Mouse (Mus musculus): ENCODE results near the gene Skida1. TPM values are rescaled to one million over a fixed set of nuclear protein-coding genes. Genes with fewer than 3 reads are reported as not detected.

Gene Skida1
- polyA plus RNA-seq, 1 experiment from 2014 or later = 17.9 TPM

GRCm38 (mm10) chr2:18025116-18025515 is 23.7 kb downstream of the Skida1 start:
- peak overlapping the region; percentile 60 for H3K4me3 ChIP-seq
- peak overlapping the region; percentile 94 for H3K9ac ChIP-seq
- ATAC-seq = no peak
- no peak overlapping the region; the same call in 1 of the 2 replicates for H3K27ac ChIP-seq
- H3K4me2 ChIP-seq = peak overlapping the region; percentile 99
- peaks cover 44% of the 10 kb centered on the region for H3K4me1 ChIP-seq
- no peaks in the 10 kb centered on the region for H3K9me3 ChIP-seq (replicated peaks)
- H3K27me3 ChIP-seq = no peaks in the 10 kb centered on the region
- no peaks in the 10 kb centered on the region for H3K36me3 ChIP-seq (ENCODE audit: poor library complexity, severe bottlenecking)
- 11% methylated on average over 5 of the region's 5 CpGs for WGBS

- WGBS = 32% methylated on average over 1 of the region's 1 CpGs
- ATAC-seq = no peak
- H3K4me2 ChIP-seq = no peak overlapping the region
Observed at GRCm38 (mm10) chr2:18022886-18023285, 26.0 kb downstream of the Skida1 start.

GRCm38 (mm10) chr2:18019122-18019521 is 29.7 kb downstream of the Skida1 start:
- 81% methylated on average over 1 of the region's 1 CpGs for WGBS
- H3K4me2 ChIP-seq = no peak overlapping the region
- no peak for ATAC-seq
- H3K9ac ChIP-seq = no peak overlapping the region
- no peaks in the 10 kb centered on the region for H3K27me3 ChIP-seq
- no peak overlapping the region for H3K27ac ChIP-seq
- no peaks in the 10 kb centered on the region for H3K36me3 ChIP-seq (ENCODE audit: poor library complexity, severe bottlenecking)
- no peak overlapping the region for H3K4me3 ChIP-seq
- H3K9me3 ChIP-seq (replicated peaks) = no peaks in the 10 kb centered on the region
- peaks cover 9% of the 10 kb centered on the region for H3K4me1 ChIP-seq

More at GRCm38 (mm10) chr2:18022886-18023285, 26.0 kb downstream of the Skida1 start:
- Histone ChIP-seq H3K27me3 (no peaks in the 10 kb centered on the region), H3K9me3 (replicated peaks) (no peaks in the 10 kb centered on the region), H3K4me1 (peaks cover 34% of the 10 kb centered on the region), H3K4me3 (no peak overlapping the region), H3K36me3 (ENCODE audit: poor library complexity, severe bottlenecking) (no peaks in the 10 kb centered on the region), H3K9ac (no peak overlapping the region), H3K27ac (no peak overlapping the region)

DNA sequence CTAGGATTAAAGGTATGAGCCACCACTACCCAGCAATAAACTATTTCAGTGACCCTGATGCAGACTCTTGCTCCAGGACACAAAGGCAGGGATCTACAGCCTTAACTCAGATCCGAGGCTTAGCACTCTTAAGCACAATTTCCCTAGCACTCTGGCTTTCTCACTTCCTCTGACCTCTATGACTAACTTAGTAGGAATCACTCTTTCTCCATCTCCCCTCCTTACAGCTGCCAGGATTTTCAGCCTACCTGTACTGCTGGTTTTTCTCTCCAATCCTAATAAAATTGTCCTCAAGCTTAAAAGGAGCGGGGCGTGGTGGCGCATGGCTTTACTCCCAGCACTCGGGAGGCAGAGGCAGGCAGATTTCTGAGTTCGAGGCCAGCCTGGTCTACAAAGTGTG is 31.5 kb downstream of the Skida1 start:
- Histone ChIP-seq H3K36me3 (ENCODE audit: poor library complexity, severe bottlenecking) (no peaks in the 10 kb centered on the region), H3K9ac (no peak overlapping the region), H3K9me3 (replicated peaks) (no peaks in the 10 kb centered on the region), H3K4me1 (no peaks in the 10 kb centered on the region), H3K27me3 (no peaks in the 10 kb centered on the region), H3K4me2 (no peak overlapping the region), H3K27ac (no peak overlapping the region), H3K4me3 (no peak overlapping the region)
- no peak for ATAC-seq
- WGBS = 96% methylated on average over 6 of the region's 6 CpGs

DNA sequence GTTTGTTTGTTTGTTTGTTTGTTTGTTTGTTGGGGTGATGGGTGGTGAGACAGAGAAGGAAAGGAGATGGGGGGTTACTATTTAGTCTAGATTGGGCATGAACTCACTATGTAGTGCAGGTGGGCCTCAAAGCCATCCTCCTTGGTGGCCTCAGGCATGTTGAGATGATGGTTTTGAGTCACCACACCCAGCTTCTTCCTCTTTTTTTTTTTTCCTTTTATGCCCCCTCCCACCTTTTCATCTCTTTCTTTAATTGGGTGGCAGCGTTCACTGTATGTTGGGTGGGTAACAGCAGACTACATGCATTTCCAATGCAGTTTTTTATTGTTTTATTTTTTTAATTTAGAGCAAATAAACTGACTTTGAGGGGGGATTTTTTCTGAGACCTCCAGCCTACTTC is 32.2 kb downstream of the Skida1 start:
- Histone ChIP-seq H3K4me2 (no peak overlapping the region), H3K9me3 (replicated peaks) (no peaks in the 10 kb centered on the region), H3K4me3 (no peak overlapping the region), H3K27ac (no peak overlapping the region), H3K4me1 (no peaks in the 10 kb centered on the region), H3K9ac (no peak overlapping the region), H3K36me3 (ENCODE audit: poor library complexity, severe bottlenecking) (no peaks in the 10 kb centered on the region), H3K27me3 (no peaks in the 10 kb centered on the region)
- WGBS = 95% methylated on average over 1 of the region's 1 CpGs
- ATAC-seq = no peak

- WGBS = 47% methylated on average over 3 of the region's 3 CpGs
- no peaks in the 10 kb centered on the region for H3K36me3 ChIP-seq (ENCODE audit: poor library complexity, severe bottlenecking)
- H3K27me3 ChIP-seq = no peaks in the 10 kb centered on the region
- no peak for ATAC-seq
- no peak overlapping the region for H3K4me3 ChIP-seq
- no peaks in the 10 kb centered on the region for H3K9me3 ChIP-seq (replicated peaks)
- no peaks in the 10 kb centered on the region for H3K4me1 ChIP-seq
- no peak overlapping the region for H3K27ac ChIP-seq
- H3K9ac ChIP-seq = no peak overlapping the region
- no peak overlapping the region for H3K4me2 ChIP-seq
Observed at GRCm38 (mm10) chr2:18015581-18015980, 33.3 kb downstream of the Skida1 start.

GRCm38 (mm10) chr2:18012866-18013265 is 36.0 kb downstream of the Skida1 start:
- H3K4me2 ChIP-seq = no peak overlapping the region
- H3K9ac ChIP-seq = no peak overlapping the region
- no peak for ATAC-seq
- no peaks in the 10 kb centered on the region for H3K36me3 ChIP-seq (ENCODE audit: poor library complexity, severe bottlenecking)
- H3K27me3 ChIP-seq = no peaks in the 10 kb centered on the region
- H3K4me1 ChIP-seq = no peaks in the 10 kb centered on the region
- no peak overlapping the region for H3K4me3 ChIP-seq
- H3K9me3 ChIP-seq (replicated peaks) = no peaks in the 10 kb centered on the region
- H3K27ac ChIP-seq = no peak overlapping the region
- 90% methylated on average over 3 of the region's 3 CpGs for WGBS

DNA sequence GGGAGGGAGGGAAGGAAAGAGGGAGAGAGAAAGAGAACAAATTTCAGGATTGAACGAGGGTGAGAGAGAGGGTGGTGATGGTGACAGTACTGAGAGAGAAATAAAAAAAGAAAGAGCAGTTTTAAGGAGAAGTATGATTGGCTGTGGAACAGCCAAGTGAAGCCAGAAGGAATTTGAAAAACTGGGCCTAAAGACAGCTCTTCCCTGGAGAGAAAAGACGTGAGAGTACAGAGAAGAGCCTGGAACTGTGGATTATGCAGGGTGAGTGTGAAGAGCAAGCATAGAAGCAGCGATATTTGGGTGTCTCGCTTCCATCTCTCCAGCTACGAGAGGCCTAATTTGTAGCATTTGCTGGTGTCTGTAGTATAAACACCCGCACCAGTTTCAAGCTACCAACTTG is 37.6 kb downstream of the Skida1 start:
- H3K4me3 ChIP-seq = no peak overlapping the region
- H3K9me3 ChIP-seq (replicated peaks) = no peaks in the 10 kb centered on the region
- no peak; the same call in 1 of the 2 replicates for ATAC-seq
- no peaks in the 10 kb centered on the region for H3K4me1 ChIP-seq
- no peaks in the 10 kb centered on the region for H3K27me3 ChIP-seq
- no peak overlapping the region for H3K27ac ChIP-seq
- no peak overlapping the region for H3K4me2 ChIP-seq
- WGBS = 91% methylated on average over 6 of the region's 6 CpGs
- no peaks in the 10 kb centered on the region for H3K36me3 ChIP-seq (ENCODE audit: poor library complexity, severe bottlenecking)
- no peak overlapping the region for H3K9ac ChIP-seq

GRCm38 (mm10) chr2:18005137-18005536 is 43.7 kb downstream of the Skida1 start:
- Histone ChIP-seq H3K4me1 (no peaks in the 10 kb centered on the region), H3K4me2 (no peak overlapping the region), H3K36me3 (ENCODE audit: poor library complexity, severe bottlenecking) (no peaks in the 10 kb centered on the region), H3K9me3 (replicated peaks) (no peaks in the 10 kb centered on the region), H3K27ac (no peak overlapping the region), H3K4me3 (no peak overlapping the region), H3K27me3 (no peaks in the 10 kb centered on the region), H3K9ac (no peak overlapping the region)
- WGBS = 42% methylated on average over 8 of the region's 8 CpGs
- no peak for ATAC-seq

DNA sequence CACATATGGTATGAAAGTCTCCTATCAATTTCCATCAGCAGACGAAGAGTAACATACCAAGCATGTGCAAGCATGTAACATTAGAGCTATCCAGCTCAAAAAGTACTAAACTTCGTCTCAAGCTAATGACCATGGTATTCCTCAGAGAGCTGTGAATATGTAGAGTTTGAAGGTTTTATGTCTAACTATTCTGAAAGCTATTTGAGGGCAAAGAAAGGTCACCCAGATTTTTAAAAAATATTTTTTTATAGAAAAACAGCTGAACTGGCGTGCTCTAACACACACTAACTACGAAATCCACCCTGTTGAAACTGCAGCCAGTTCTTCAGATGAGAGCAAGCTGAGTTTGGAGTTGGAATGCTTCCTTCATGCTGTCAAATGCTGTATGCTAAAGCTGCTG is 44.6 kb downstream of the Skida1 start:
- Histone ChIP-seq H3K4me1 (no peaks in the 10 kb centered on the region), H3K9me3 (replicated peaks) (no peaks in the 10 kb centered on the region)
- ATAC-seq = no peak

GRCm38 (mm10) chr2:18002306-18002705 is 46.5 kb downstream of the Skida1 start:
- Histone ChIP-seq H3K4me2 (no peak overlapping the region), H3K4me1 (no peaks in the 10 kb centered on the region), H3K27ac (no peak overlapping the region), H3K9ac (no peak overlapping the region), H3K27me3 (no peaks in the 10 kb centered on the region), H3K4me3 (no peak overlapping the region), H3K9me3 (replicated peaks) (no peaks in the 10 kb centered on the region), H3K36me3 (ENCODE audit: poor library complexity, severe bottlenecking) (no peaks in the 10 kb centered on the region)
- no peak for ATAC-seq
- WGBS = 94% methylated on average over 3 of the region's 3 CpGs

More for the DNA sequence above, 44.6 kb downstream of the Skida1 start:
- Histone ChIP-seq H3K36me3 (ENCODE audit: poor library complexity, severe bottlenecking) (no peaks in the 10 kb centered on the region), H3K9ac (no peak overlapping the region), H3K27me3 (no peaks in the 10 kb centered on the region), H3K4me2 (no peak overlapping the region), H3K27ac (no peak overlapping the region), H3K4me3 (no peak overlapping the region)
- 91% methylated on average over 4 of the region's 4 CpGs for WGBS

DNA sequence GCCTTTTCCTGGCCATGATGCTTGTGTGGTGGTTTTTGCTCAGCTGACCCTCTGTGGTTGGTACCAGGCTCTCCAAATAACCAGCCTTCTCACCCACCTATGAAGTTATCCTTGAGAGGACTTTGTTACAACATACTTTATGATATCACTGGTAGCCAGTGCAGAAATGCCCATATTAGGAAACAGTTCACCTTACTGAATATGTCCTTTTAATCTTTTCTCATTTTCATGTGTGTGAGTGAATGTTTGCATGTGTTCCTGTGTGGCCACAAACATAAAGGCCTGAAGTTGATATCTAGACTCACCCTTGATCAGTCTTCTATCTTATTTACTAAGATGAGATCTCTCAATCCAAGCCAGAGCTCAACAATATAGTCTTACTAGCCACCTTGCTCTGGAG is 52.0 kb downstream of the Skida1 start, which contains the start of gene H2al2a:
Gene H2al2a, minus strand, starts transcription at position 101 of the 400 bp plus-strand sequence.
- Histone ChIP-seq H3K4me1 (no peaks in the 10 kb centered on the region), H3K27ac (no peak within 1 kb of the TSS), H3K4me3 (no peak within 1 kb of the TSS), H3K27me3 (no peaks in the 10 kb centered on the region), H3K4me2 (no peak within 1 kb of the TSS), H3K9ac (no peak within 1 kb of the TSS), H3K36me3 (ENCODE audit: poor library complexity, severe bottlenecking) (no peaks in the 10 kb centered on the region), H3K9me3 (replicated peaks) (no peaks in the 10 kb centered on the region)
- ATAC-seq = no peak
